Mouse (Mus musculus): ENCODE results near the gene Pym1. TPM values are rescaled to one million over a fixed set of nuclear protein-coding genes. Genes with fewer than 3 reads are reported as not detected.

Gene Pym1
- polyA plus RNA-seq, 1 experiment from 2014 or later, result 23.1 TPM

- H3K27me3 ChIP-seq (replicated peaks), result no peaks in the 10 kb centered on the region
- H3K36me3 ChIP-seq, result peaks cover 47% of the 10 kb centered on the region
- 54% methylated on average over 6 of the region's 6 CpGs for WGBS
- H3K4me2 ChIP-seq, result peak overlapping the region; percentile 85
- peak overlapping the region; percentile 96 for H3K27ac ChIP-seq (ENCODE audit: poor library complexity, severe bottlenecking)
- no peak for ATAC-seq (ENCODE audit: insufficient number of reproducible peaks, low FRiP score)
- H3K9me3 ChIP-seq (replicated peaks), result no peaks in the 10 kb centered on the region
- H3K4me3 ChIP-seq, result peak overlapping the region; percentile 77
- peak overlapping the region; percentile 86 for H3K9ac ChIP-seq
- H3K4me1 ChIP-seq (replicated peaks), result peaks cover 53% of the 10 kb centered on the region
Measured at GRCm38 (mm10) chr10:128806086-128806485, 58.4 kb downstream of the Pym1 start.

GRCm38 (mm10) chr10:128807018-128807417 lies 59.3 kb downstream of the Pym1 start:
- H3K4me2 ChIP-seq, result peak overlapping the region; percentile 85
- H3K27ac ChIP-seq (ENCODE audit: poor library complexity, severe bottlenecking), result 0 out of 2 replicates have a peak overlapping the region, but pooled peaks have one; percentile 1
- H3K36me3 ChIP-seq, result peaks cover 38% of the 10 kb centered on the region
- peak overlapping the region; percentile 86 for H3K9ac ChIP-seq
- peaks cover 53% of the 10 kb centered on the region for H3K4me1 ChIP-seq (replicated peaks)
- H3K27me3 ChIP-seq (replicated peaks), result no peaks in the 10 kb centered on the region
- no peaks in the 10 kb centered on the region for H3K9me3 ChIP-seq (replicated peaks)
- H3K4me3 ChIP-seq, result peak overlapping the region; percentile 77
- WGBS, result 82% methylated on average over 8 of the region's 8 CpGs
- no peak for ATAC-seq (ENCODE audit: insufficient number of reproducible peaks, low FRiP score)

Other genes with a start within 250 kb of the Pym1 start
- gene Myl6b, start 249.2 kb upstream of the Pym1 start, polyA plus RNA-seq (2016; fragmentation: Nextera tagmentation; extraction: Ambion mirVana), result 3.0 and 4.0 TPM in 2 replicates
- 25.0 and 26.5 TPM in 2 replicates for gene Esyt1, start 222.0 kb upstream of the Pym1 start, polyA plus RNA-seq (2016; fragmentation: Nextera tagmentation; extraction: Ambion mirVana)
- gene Zc3h10, start 200.1 kb upstream of the Pym1 start, polyA plus RNA-seq (2016; fragmentation: Nextera tagmentation; extraction: Ambion mirVana), result 10.2 and 11.9 TPM in 2 replicates
- gene Rpl41, start 198.6 kb upstream of the Pym1 start, polyA plus RNA-seq (2016; fragmentation: Nextera tagmentation; extraction: Ambion mirVana), result 2,275 and 2,341 TPM in 2 replicates
- gene Pa2g4, start 181.9 kb upstream of the Pym1 start, polyA plus RNA-seq (2016; fragmentation: Nextera tagmentation; extraction: Ambion mirVana), result 132 and 136 TPM in 2 replicates
- gene Erbb3, start 158.2 kb upstream of the Pym1 start, polyA plus RNA-seq (2016; fragmentation: Nextera tagmentation; extraction: Ambion mirVana), result 7.5 and 7.6 TPM in 2 replicates
- 420 and 432 TPM in 2 replicates for gene Rps26, start 121.1 kb upstream of the Pym1 start, polyA plus RNA-seq (2016; fragmentation: Nextera tagmentation; extraction: Ambion mirVana)
- gene Ikzf4, start 101.9 kb upstream of the Pym1 start, polyA plus RNA-seq (2016; fragmentation: Nextera tagmentation; extraction: Ambion mirVana), result 2.0 and 3.0 TPM in 2 replicates
- gene Suox, start 73.8 kb upstream of the Pym1 start, polyA plus RNA-seq (2016; fragmentation: Nextera tagmentation; extraction: Ambion mirVana), result 10.7 and 12.8 TPM in 2 replicates
- 71.3 and 72.9 TPM in 2 replicates for gene Rab5b, start 51.6 kb upstream of the Pym1 start, polyA plus RNA-seq (2016; fragmentation: Nextera tagmentation; extraction: Ambion mirVana)
- 0.99 and 1.0 TPM in 2 replicates for gene Pmel, start 43.7 kb upstream of the Pym1 start, polyA plus RNA-seq (2016; fragmentation: Nextera tagmentation; extraction: Ambion mirVana)
- gene Cdk2, start 42.9 kb upstream of the Pym1 start, polyA plus RNA-seq (2016; fragmentation: Nextera tagmentation; extraction: Ambion mirVana), result 106 and 109 TPM in 2 replicates
- gene Dgka, start 3.0 kb upstream of the Pym1 start, polyA plus RNA-seq (2016; fragmentation: Nextera tagmentation; extraction: Ambion mirVana), result 4.4 TPM in 2 replicates
- gene Mmp19, start 43.0 kb downstream of the Pym1 start, polyA plus RNA-seq (2016; fragmentation: Nextera tagmentation; extraction: Ambion mirVana), result 0.83 and 0.93 TPM in 2 replicates
- gene Dnajc14, start 56.2 kb downstream of the Pym1 start, polyA plus RNA-seq (2016; fragmentation: Nextera tagmentation; extraction: Ambion mirVana), result 48.4 and 51.7 TPM in 2 replicates
- gene Tmem198b, start 56.5 kb downstream of the Pym1 start, polyA plus RNA-seq (2016; fragmentation: Nextera tagmentation; extraction: Ambion mirVana), result 19.6 and 20.8 TPM in 2 replicates
- gene Sarnp, start 69.4 kb downstream of the Pym1 start, polyA plus RNA-seq (2016; fragmentation: Nextera tagmentation; extraction: Ambion mirVana), result 171 and 172 TPM in 2 replicates
- 36.0 and 39.2 TPM in 2 replicates for gene Ormdl2, start 73.8 kb downstream of the Pym1 start, polyA plus RNA-seq (2016; fragmentation: Nextera tagmentation; extraction: Ambion mirVana)
- 4.3 and 5.0 TPM in 2 replicates for gene Gdf11, start 143.8 kb downstream of the Pym1 start, polyA plus RNA-seq (2016; fragmentation: Nextera tagmentation; extraction: Ambion mirVana)
- 341 and 358 TPM in 2 replicates for gene Cd63, start 153.1 kb downstream of the Pym1 start, polyA plus RNA-seq (2016; fragmentation: Nextera tagmentation; extraction: Ambion mirVana)
- gene Rdh5, start 175.0 kb downstream of the Pym1 start, polyA plus RNA-seq (2016; fragmentation: Nextera tagmentation; extraction: Ambion mirVana), result 6.0 and 6.3 TPM in 2 replicates
- gene Bloc1s1, start 176.1 kb downstream of the Pym1 start, polyA plus RNA-seq (2016; fragmentation: Nextera tagmentation; extraction: Ambion mirVana), result 161 and 165 TPM in 2 replicates
- gene Itga7, start 185.9 kb downstream of the Pym1 start, polyA plus RNA-seq (2016; fragmentation: Nextera tagmentation; extraction: Ambion mirVana), result 1.4 and 1.5 TPM in 2 replicates
- 0.15 TPM in 1 of 2 replicates, not detected in the other for gene Mettl7b, start 213.1 kb downstream of the Pym1 start, polyA plus RNA-seq (2016; fragmentation: Nextera tagmentation; extraction: Ambion mirVana)
- not detected in 2 replicates for gene Olfr9, start 241.5 kb downstream of the Pym1 start, polyA plus RNA-seq (2016; fragmentation: Nextera tagmentation; extraction: Ambion mirVana)

All from heart, embryonic 12.5 days (tissue).